Mouse (Mus musculus): ENCODE data around the gene Cacna2d2. TPM values are rescaled to one million over a fixed set of nuclear protein-coding genes. Genes with fewer than 3 reads are reported as not detected.

Cacna2d2 gene
- polyA plus RNA-seq, 1 experiment from 2014 or later, result 5.8 TPM

- Histone ChIP-seq H3K4me2 (ENCODE audit: low read length) (no peak overlapping the region), H3K4me1 (replicated peaks; ENCODE audit: control insufficient read depth, insufficient read depth, low read length) (peaks cover 15% of the 10 kb centered on the region), H3K27me3 (replicated peaks; ENCODE audit: control insufficient read depth, insufficient read depth, low read length) (peaks cover 24% of the 10 kb centered on the region), H3K9ac (replicated peaks; ENCODE audit: low read depth, low read length) (no peak overlapping the region), H3K9me3 (ENCODE audit: control insufficient read depth, low read length) (no peaks in the 10 kb centered on the region), H3K27ac (ENCODE audit: low read length) (no peak overlapping the region), H3K4me3 (replicated peaks; ENCODE audit: low read length) (no peak overlapping the region), H3K36me3 (ENCODE audit: control insufficient read depth, insufficient read depth) (no peaks in the 10 kb centered on the region)
- ATAC-seq, result no peak
- WGBS, result 48% methylated on average over 12 of the region's 12 CpGs
Measured at GRCm38 (mm10) chr9:107443324-107443723, 43.9 kb downstream of the Cacna2d2 start.

DNA sequence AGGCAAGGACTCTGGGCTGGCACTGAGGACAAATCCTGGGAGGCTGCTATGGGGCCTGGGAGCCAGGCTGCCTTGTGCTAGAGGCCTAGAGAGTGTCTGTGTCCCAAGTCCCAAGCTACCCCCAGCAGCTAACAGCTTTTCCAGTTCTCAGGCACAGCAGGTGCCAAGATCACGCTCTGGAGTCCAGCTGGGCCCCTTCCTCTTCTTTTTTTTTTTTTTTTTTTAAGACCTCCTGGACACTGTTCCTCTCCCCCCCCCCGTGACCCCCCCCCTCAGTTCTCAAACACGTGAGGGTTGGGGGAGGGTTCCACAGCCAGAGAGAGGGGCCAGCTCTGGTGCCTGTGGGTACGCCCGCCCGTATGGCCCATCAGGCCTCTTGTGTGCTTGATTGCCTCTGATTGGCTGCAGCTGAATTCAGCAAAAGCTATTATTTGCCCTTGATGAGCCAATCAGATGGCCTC lies 45.6 kb downstream of the Cacna2d2 start:
- H3K4me3 ChIP-seq (replicated peaks; ENCODE audit: low read length), result no peak overlapping the region
- peak overlapping the region; percentile 54; the same call in 1 of the 2 replicates for H3K27ac ChIP-seq (ENCODE audit: low read length)
- H3K27me3 ChIP-seq (replicated peaks; ENCODE audit: control insufficient read depth, insufficient read depth, low read length), result peaks cover 27% of the 10 kb centered on the region
- no peaks in the 10 kb centered on the region for H3K9me3 ChIP-seq (ENCODE audit: control insufficient read depth, low read length)
- no peak overlapping the region for H3K9ac ChIP-seq (replicated peaks; ENCODE audit: low read depth, low read length)
- no peaks in the 10 kb centered on the region for H3K36me3 ChIP-seq (ENCODE audit: control insufficient read depth, insufficient read depth)
- peak; percentile 57 for ATAC-seq
- no peak overlapping the region for H3K4me2 ChIP-seq (ENCODE audit: low read length)
- H3K4me1 ChIP-seq (replicated peaks; ENCODE audit: control insufficient read depth, insufficient read depth, low read length), result peaks cover 19% of the 10 kb centered on the region
- WGBS, result 6% methylated on average over 5 of the region's 6 CpGs

- Histone ChIP-seq H3K9ac (replicated peaks; ENCODE audit: low read depth, low read length) (no peak overlapping the region), H3K4me2 (ENCODE audit: low read length) (peak overlapping the region; percentile 4; the same call in 1 of the 2 replicates), H3K4me1 (replicated peaks; ENCODE audit: control insufficient read depth, insufficient read depth, low read length) (peaks cover 14% of the 10 kb centered on the region), H3K4me3 (replicated peaks; ENCODE audit: low read length) (no peak overlapping the region), H3K27me3 (replicated peaks; ENCODE audit: control insufficient read depth, insufficient read depth, low read length) (peaks cover 51% of the 10 kb centered on the region), H3K36me3 (ENCODE audit: control insufficient read depth, insufficient read depth) (no peaks in the 10 kb centered on the region), H3K27ac (ENCODE audit: low read length) (no peak overlapping the region), H3K9me3 (ENCODE audit: control insufficient read depth, low read length) (no peaks in the 10 kb centered on the region)
- WGBS, result 17% methylated on average over 22 of the region's 22 CpGs
- ATAC-seq, result peak; percentile 30; the same call in 1 of the 2 replicates
Measured at GRCm38 (mm10) chr9:107448805-107449517, 49.5 kb downstream of the Cacna2d2 start.

DNA sequence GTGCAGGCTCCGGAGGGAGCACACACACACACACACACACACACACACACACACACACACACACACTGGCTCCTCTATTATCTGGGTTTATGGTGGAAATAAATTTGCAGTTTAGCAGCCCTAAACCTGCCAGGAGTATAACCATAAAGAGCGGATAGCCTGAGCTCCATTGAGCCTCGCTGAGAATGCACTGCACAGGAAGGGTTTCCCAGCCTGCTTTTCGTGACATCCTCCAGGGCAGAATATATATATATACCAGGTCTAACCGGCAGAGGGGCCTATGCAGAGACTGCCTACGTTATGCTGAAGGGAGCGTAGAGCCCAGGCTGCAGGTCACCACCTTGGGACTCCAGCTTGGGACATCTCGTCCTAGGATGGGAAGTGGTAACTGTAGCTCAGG lies 52.0 kb downstream of the Cacna2d2 start:
- H3K27ac ChIP-seq (ENCODE audit: low read length), result no peak overlapping the region
- 80% methylated on average over 8 of the region's 8 CpGs for WGBS
- no peak for ATAC-seq
- H3K4me3 ChIP-seq (replicated peaks; ENCODE audit: low read length), result no peak overlapping the region
- H3K9me3 ChIP-seq (ENCODE audit: control insufficient read depth, low read length), result no peaks in the 10 kb centered on the region
- H3K9ac ChIP-seq (replicated peaks; ENCODE audit: low read depth, low read length), result no peak overlapping the region
- H3K4me2 ChIP-seq (ENCODE audit: low read length), result no peak overlapping the region
- peaks cover 39% of the 10 kb centered on the region for H3K27me3 ChIP-seq (replicated peaks; ENCODE audit: control insufficient read depth, insufficient read depth, low read length)
- H3K36me3 ChIP-seq (ENCODE audit: control insufficient read depth, insufficient read depth), result no peaks in the 10 kb centered on the region
- H3K4me1 ChIP-seq (replicated peaks; ENCODE audit: control insufficient read depth, insufficient read depth, low read length), result peaks cover 8% of the 10 kb centered on the region

DNA sequence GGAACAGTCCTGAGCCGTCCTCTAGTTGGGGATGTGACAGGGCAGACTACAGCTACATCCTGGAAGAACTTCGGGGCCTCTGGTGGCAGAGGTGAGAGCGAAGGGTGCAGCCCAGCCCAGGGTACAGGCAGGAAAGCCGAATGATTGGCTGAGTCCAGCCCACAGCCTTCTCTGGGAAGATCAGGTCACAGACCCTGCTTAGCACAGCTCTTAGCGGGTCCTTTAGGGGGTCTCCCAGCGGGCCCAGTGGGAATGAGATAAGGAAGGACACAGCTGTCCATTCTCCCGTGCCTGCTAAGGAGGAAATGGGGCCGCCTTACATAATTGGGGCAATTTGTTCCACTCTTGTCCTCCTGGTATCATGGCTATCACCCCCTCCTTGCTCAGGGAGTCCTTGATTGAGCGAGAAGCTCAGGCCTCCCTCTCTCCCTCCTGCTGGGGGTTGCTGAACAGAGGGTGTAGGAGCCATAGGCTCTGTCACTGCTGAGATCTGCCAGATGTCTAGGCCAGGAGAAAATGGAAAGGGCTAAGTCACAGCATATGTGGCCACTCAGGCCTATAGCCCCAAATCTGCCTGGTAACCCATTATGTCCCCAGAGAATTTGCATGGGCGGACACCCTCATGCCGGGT lies 52.6 kb downstream of the Cacna2d2 start:
- H3K4me1 ChIP-seq (replicated peaks; ENCODE audit: control insufficient read depth, insufficient read depth, low read length), result peaks cover 14% of the 10 kb centered on the region
- no peak overlapping the region for H3K9ac ChIP-seq (replicated peaks; ENCODE audit: low read depth, low read length)
- H3K4me2 ChIP-seq (ENCODE audit: low read length), result no peak overlapping the region
- no peaks in the 10 kb centered on the region for H3K9me3 ChIP-seq (ENCODE audit: control insufficient read depth, low read length)
- 68% methylated on average over 11 of the region's 11 CpGs for WGBS
- H3K27ac ChIP-seq (ENCODE audit: low read length), result no peak overlapping the region
- H3K4me3 ChIP-seq (replicated peaks; ENCODE audit: low read length), result no peak overlapping the region
- no peak for ATAC-seq
- H3K36me3 ChIP-seq (ENCODE audit: control insufficient read depth, insufficient read depth), result no peaks in the 10 kb centered on the region
- peaks cover 37% of the 10 kb centered on the region for H3K27me3 ChIP-seq (replicated peaks; ENCODE audit: control insufficient read depth, insufficient read depth, low read length)

DNA sequence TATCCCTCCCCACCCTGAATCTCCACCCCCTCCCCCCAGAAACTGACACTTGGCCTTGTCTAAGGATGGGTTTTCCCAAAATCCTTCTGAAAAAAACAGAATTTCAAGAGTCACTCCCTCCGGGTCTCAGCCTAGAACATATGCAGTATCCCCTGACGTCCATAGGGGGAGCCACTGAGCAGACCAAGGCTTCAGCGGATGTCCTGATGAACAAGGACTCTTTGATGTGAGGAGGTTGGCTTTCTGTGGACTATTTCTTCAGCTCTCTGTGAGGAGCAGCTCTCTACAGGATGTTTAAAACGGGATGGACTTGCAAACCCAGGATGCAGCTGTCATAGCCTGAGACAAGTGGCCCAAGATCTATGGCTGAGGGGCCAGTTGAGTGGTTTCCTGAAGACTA lies 53.1 kb downstream of the Cacna2d2 start:
- H3K27ac ChIP-seq (ENCODE audit: low read length), result no peak overlapping the region
- H3K27me3 ChIP-seq (replicated peaks; ENCODE audit: control insufficient read depth, insufficient read depth, low read length), result peaks cover 31% of the 10 kb centered on the region
- WGBS, result 34% methylated on average over 4 of the region's 4 CpGs
- peaks cover 17% of the 10 kb centered on the region for H3K4me1 ChIP-seq (replicated peaks; ENCODE audit: control insufficient read depth, insufficient read depth, low read length)
- no peaks in the 10 kb centered on the region for H3K36me3 ChIP-seq (ENCODE audit: control insufficient read depth, insufficient read depth)
- H3K4me2 ChIP-seq (ENCODE audit: low read length), result no peak overlapping the region
- H3K4me3 ChIP-seq (replicated peaks; ENCODE audit: low read length), result no peak overlapping the region
- no peak for ATAC-seq
- no peak overlapping the region for H3K9ac ChIP-seq (replicated peaks; ENCODE audit: low read depth, low read length)
- H3K9me3 ChIP-seq (ENCODE audit: control insufficient read depth, low read length), result no peaks in the 10 kb centered on the region

DNA sequence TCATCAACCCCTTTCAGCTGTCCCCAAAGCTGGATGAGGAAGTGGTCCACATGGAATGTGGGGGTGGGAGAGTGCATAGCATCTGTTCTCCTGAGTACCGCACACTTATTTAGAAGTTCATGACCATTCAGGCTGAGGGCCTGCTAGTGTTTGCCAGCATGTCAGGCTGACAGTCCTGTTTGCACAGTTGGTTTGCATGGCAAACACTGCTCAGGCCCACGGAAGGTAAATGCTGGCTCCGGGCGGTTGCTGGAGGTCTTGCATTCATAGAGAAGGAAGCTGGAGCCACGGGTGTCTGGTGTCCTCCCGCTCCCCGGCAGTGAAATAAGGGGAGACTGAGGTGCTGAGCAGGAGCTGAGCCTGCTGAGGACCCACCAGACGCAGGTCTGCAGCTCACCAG lies 53.7 kb downstream of the Cacna2d2 start:
- H3K9me3 ChIP-seq (ENCODE audit: control insufficient read depth, low read length), result no peaks in the 10 kb centered on the region
- H3K27ac ChIP-seq (ENCODE audit: low read length), result no peak overlapping the region
- ATAC-seq, result no peak
- H3K4me2 ChIP-seq (ENCODE audit: low read length), result no peak overlapping the region
- H3K4me1 ChIP-seq (replicated peaks; ENCODE audit: control insufficient read depth, insufficient read depth, low read length), result peaks cover 17% of the 10 kb centered on the region
- H3K4me3 ChIP-seq (replicated peaks; ENCODE audit: low read length), result no peak overlapping the region
- no peak overlapping the region for H3K9ac ChIP-seq (replicated peaks; ENCODE audit: low read depth, low read length)
- 88% methylated on average over 8 of the region's 8 CpGs for WGBS
- peaks cover 28% of the 10 kb centered on the region for H3K27me3 ChIP-seq (replicated peaks; ENCODE audit: control insufficient read depth, insufficient read depth, low read length)
- no peaks in the 10 kb centered on the region for H3K36me3 ChIP-seq (ENCODE audit: control insufficient read depth, insufficient read depth)

DNA sequence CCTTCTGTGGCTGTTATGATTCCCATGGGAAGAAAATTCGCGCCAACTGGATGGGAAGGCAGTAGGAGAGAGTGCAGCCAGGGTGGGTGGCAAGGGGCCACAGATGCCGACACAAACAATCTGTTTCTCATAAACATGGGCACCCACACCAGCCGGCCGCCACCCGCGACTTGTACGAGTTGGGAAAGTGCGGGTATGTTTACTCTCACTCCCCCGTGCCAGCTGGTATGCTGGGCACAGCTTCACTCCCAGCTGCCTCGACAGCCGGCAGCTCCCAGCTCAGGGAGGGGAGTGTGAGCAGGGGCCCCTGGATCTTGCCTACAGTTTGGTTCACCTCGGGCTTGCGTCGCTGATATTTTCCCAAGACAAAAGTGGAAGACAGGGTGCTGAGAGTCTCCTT lies 57.3 kb downstream of the Cacna2d2 start:
- peak; percentile 90 for ATAC-seq
- H3K4me1 ChIP-seq (replicated peaks; ENCODE audit: control insufficient read depth, insufficient read depth, low read length), result peaks cover 13% of the 10 kb centered on the region
- no peaks in the 10 kb centered on the region for H3K9me3 ChIP-seq (ENCODE audit: control insufficient read depth, low read length)
- no peak overlapping the region for H3K27ac ChIP-seq (ENCODE audit: low read length)
- H3K4me3 ChIP-seq (replicated peaks; ENCODE audit: low read length), result no peak overlapping the region
- WGBS, result 37% methylated on average over 15 of the region's 15 CpGs
- H3K4me2 ChIP-seq (ENCODE audit: low read length), result no peak overlapping the region
- H3K36me3 ChIP-seq (ENCODE audit: control insufficient read depth, insufficient read depth), result no peaks in the 10 kb centered on the region
- H3K9ac ChIP-seq (replicated peaks; ENCODE audit: low read depth, low read length), result no peak overlapping the region
- H3K27me3 ChIP-seq (replicated peaks; ENCODE audit: control insufficient read depth, insufficient read depth, low read length), result peaks cover 26% of the 10 kb centered on the region

DNA sequence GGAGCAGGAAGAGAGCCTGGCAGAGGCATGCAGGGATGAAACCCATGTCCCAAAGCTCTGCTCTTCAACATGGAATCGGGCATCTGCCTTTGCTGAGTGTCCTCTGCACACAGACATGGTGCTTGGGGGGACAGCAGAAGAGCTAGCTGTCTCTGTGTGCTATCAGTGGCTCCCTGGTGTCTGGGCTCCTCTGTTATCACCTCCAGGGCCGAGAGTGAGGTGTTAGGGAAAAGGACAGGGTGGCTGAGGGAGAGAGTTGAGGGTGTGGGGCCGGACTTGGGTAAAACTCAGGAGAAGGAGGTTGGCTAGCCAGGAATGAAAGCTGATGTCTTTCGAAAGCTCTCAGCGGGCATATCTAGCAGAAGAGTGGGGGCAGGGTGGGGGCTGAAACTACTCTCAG lies 63.5 kb downstream of the Cacna2d2 start:
- H3K4me1 ChIP-seq (replicated peaks; ENCODE audit: control insufficient read depth, insufficient read depth, low read length), result peaks cover 17% of the 10 kb centered on the region
- no peak overlapping the region for H3K9ac ChIP-seq (replicated peaks; ENCODE audit: low read depth, low read length)
- no peak overlapping the region for H3K27ac ChIP-seq (ENCODE audit: low read length)
- no peaks in the 10 kb centered on the region for H3K9me3 ChIP-seq (ENCODE audit: control insufficient read depth, low read length)
- WGBS, result 83% methylated on average over 5 of the region's 5 CpGs
- peaks cover 30% of the 10 kb centered on the region for H3K27me3 ChIP-seq (replicated peaks; ENCODE audit: control insufficient read depth, insufficient read depth, low read length)
- no peak for ATAC-seq
- H3K4me2 ChIP-seq (ENCODE audit: low read length), result no peak overlapping the region
- no peaks in the 10 kb centered on the region for H3K36me3 ChIP-seq (ENCODE audit: control insufficient read depth, insufficient read depth)
- no peak overlapping the region for H3K4me3 ChIP-seq (replicated peaks; ENCODE audit: low read length)

All from forebrain, embryonic 16.5 days (tissue).